Mouse (Mus musculus) kidney, adult 18-20 months (tissue): ENCODE measurements around the gene Prkag2.
"Not testable (repeated sequence)": the region's sequence is repeated elsewhere in the genome, so short reads cannot be mapped to it uniquely, and the experiment has no call there.

Experiments
- DNase-seq: peaks from one replicate; pipeline ENCODE4 v3.0.0; 2021

Prkag2 gene

DNA sequence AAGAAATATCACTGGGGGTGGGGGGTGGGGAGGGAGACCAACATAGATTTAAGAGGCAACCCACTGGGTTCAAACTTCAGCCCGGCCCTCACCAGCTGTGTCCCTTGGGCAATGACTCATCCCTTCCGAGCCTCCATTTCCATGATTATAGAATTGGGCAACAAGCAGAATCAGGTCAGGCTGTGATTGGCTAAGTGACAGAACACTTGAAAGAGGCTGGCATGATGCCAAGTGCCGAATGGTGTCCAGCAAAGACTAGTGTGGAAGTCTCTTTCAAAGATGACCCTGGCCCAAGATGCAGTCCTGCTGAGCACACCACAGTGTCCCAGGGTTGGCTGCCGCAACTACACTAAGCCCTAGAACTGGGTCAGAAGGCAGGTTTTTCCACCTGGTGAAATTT is 14.2 kb downstream of the Prkag2 start:
- DNase-seq = peak; percentile 55

- no peak for DNase-seq
Measured at GRCm38 (mm10) chr5:25085170-25085569, 15.3 kb downstream of the Prkag2 start.

- DNase-seq = no peak
Measured at GRCm38 (mm10) chr5:25083816-25084215, 16.6 kb downstream of the Prkag2 start.

DNA sequence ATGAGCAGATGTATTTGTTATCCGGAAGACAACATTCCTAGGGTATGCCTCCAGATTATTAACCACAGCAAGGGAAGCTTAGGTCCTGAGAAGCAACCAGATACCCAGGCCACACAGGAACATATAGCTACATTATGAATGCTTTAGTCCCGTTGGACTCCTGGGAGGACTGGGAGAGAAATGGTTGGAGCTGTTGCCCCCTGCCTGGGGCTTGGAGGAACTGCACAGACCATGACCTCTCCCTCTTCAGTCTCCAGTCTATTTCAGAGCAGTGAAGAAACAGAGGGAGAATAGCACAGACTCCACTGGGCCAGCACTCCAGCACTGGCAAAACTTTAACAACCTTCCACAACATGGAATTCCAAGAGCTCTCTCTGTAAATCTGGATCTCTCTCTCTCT is 17.9 kb downstream of the Prkag2 start:
- no peak for DNase-seq

- DNase-seq = no peak
Measured at GRCm38 (mm10) chr5:25081545-25081944, 18.9 kb downstream of the Prkag2 start.

DNA sequence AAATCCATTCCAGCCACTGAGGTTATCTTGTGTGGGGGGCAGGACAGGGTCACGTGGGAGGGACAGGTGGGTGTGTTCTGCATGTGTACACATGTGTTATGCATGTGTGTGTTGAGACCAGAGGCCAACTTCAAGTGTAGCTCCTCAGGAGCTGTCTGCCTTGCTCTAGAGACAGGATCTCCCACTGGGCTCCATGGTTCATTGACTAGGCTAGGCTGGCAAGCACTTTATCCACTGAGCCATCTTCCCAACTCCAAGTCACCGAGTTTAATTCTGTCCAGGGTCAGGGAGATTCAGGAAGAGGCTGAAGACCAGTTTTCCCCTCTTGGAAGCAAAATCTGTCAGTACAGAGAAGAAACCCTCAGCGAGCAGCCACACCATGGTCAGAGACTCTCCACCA is 19.4 kb downstream of the Prkag2 start:
- no peak for DNase-seq

DNA sequence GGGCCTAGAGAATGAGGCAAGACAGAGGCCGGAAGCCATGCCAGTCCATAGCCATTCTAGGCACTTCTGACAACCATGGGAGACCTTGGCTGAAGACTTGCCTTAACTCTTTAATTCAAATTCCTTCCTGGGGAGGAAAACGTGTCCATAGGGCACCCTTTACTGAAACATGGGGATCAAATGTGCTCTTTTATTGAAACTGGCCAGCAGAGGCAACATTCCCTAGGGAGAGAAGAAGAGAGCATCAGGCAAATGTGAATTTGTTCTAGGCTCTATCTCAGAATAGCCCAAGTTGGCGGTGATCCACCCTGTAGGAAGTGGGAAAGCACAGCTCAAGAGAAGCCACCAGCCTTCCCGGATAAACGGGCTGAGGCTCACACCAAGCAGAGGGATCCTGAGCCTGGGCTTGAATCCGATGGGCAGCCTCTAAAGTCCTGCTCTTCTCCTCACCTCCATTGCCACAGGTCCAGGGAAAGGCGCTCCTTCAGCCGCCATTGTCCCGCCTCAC is 19.9 kb downstream of the Prkag2 start:
- no peak for DNase-seq

DNA sequence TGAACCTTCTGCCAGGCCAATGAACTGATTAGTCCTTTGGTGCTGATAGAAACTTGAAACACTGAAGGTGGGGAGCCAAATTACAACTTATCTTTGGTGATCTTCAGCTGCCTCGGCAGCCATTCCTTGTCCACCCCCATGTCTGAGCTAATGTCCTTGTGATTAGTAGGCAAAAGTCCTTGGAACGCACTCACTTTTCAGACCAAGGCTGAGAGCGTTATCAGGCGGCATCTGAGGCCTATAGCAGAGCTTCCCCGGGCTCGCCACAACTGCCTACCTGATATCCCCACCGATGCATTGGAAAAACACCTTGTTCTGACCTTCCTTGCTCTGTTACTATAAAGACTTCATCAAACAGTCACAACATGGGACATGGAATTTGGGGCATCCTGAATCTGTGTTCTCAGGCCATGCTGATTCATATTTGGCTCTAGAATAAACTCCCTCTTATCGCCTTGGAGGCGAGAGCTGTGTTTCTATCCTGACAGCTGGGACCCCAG is 20.6 kb downstream of the Prkag2 start:
- no peak for DNase-seq

GRCm38 (mm10) chr5:25077873-25078651 is 22.4 kb downstream of the Prkag2 start:
- DNase-seq = no peak

GRCm38 (mm10) chr5:25077258-25077657 is 23.2 kb downstream of the Prkag2 start:
- DNase-seq = not testable (repeated sequence)

- DNase-seq = no peak
Measured at GRCm38 (mm10) chr5:25075623-25076022, 24.8 kb downstream of the Prkag2 start.

DNA sequence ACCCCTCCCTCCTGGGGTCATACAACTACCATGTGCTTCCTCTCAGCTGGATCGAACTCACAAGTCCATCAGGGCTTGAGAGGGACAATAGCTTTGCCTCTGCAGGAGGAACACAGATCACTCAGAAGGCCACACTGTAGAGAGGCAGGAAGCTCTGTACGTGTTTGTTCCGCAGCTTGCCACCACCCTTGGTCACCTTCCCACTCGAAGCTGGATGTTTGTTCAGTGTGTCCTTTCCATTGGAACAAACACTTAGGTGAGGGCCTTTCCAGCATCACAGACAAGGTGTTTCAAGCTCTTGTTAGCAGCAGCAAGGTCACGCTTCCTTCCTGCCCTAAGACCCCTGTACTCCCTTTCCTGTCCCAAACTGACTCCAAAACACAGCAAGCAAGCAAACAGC is 30.6 kb downstream of the Prkag2 start:
- no peak for DNase-seq

GRCm38 (mm10) chr5:25067122-25067521 is 33.3 kb downstream of the Prkag2 start:
- DNase-seq = peak; percentile 71

DNA sequence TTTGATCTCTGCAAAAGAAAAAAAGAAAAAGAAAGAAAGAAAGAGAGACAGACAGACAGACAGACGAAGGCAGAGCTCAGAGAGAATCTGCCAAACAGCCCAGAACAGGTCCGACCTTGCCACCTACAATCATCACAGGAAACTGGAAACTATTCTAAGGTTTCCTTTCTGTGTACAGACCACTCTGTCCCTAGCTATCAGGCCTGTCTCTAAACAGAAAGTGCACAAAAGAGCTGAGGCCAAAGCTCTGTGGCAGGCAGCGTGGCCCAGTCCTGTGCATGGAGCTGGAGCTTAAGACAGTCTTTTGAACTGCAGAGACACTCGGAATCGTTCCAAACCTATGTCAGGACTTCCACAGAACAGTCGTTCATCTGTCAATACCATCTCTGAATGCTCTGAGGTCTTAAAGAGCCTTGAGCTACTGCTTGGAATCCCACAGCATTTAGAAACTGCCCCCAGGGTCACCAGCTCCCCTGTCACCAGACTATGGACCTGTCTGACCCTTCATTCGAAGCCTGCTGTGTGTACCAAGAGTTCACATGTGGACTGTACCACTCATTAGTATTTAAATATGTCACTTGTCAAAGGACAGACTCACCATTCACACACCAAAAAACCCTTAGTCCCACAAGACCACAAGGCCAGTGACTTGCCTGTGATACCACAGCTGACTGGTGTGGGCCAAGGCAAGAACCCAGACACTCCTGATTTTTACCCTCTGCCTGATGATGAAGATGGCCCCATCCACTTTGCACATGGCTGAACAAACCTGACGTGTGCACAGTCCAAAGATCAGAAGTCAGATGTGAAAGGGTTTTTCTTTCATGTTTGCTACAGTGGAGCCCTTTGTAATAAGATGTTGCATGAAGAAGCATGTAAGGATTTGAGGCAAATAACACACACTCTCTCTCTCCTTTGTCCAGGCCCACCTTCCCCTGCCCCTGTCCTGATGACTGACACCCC is 35.9 kb downstream of the Prkag2 start:
- peak; percentile 35 for DNase-seq

- DNase-seq = no peak
Measured at GRCm38 (mm10) chr5:25062506-25063132, 37.8 kb downstream of the Prkag2 start.

- DNase-seq = no peak
Measured at GRCm38 (mm10) chr5:25058853-25059741, 41.3 kb downstream of the Prkag2 start.

DNA sequence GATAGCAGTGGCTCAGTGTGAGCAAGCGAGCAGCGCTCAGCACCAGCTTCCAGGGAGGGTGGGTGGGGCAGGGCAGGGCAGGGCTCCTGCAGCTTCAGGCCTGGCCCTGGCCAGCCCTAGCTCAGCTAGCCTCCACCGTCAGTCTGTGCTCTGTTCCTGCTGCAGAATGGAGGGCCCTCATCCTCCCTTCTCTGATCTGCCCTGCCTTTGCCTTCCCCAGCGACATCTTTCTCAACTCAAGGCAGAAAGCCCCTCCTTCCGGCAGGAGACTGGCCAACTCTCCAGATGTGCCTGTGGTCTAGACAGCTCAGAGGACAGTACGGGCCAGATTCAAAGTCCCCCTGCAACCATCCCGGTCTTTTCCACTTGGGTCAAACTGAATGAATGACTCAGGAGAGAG is 42.0 kb downstream of the Prkag2 start:
- DNase-seq = no peak

DNA sequence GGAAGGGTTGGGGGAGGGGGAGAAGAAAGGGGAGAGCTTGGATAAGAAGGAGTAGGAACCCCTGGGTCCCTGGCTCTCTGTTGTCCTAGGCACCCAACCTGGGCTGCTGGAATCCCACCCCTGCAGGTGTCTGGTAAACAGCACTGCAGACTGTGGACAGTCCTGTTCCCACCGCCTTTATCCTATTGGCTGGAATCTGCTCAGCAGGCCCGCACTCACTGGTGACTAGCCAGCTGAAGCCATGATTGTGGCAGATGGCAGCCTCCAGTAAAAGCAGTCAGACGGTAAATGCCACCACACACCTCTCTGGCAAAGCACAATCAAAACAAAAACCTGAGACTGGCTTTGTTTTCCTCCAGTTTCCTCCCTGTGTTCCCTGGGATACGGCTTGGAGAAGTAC is 45.2 kb downstream of the Prkag2 start:
- DNase-seq = no peak

DNA sequence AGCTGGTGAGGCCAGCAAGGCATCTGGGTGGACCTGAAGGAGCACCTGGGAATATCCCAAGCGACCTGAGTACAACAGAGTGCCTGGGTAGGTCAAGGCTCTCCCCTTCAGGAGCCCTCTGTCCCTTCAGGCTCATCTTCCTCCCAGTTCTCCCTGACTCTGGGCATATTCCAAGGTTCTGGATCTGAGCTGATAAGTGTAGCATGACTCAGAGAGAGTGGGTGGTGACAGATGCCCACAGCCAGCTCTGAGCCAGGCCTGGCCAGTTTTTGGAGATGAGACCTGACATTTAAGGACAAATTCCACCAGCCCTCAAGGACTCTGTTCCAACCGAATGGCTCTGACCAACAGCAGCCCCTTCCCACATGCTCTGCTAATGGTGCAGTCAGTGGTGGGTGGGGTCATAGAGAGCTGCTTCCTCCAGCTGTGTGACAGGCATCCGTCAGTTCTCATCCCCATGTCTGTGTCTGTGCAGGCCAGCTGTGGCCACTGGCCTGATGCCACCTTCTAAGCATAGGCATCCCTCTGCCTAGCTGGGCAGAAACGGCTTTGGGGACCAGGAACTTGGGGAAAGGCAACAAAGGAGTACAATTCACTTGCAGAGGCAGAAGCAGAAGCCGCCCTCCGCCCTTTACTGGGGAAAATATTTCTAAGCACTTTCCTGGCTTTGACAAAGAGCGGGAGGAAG is 46.3 kb downstream of the Prkag2 start:
- DNase-seq = no peak

- DNase-seq = no peak
Measured at GRCm38 (mm10) chr5:25050827-25051226, 49.6 kb downstream of the Prkag2 start.

- no peak for DNase-seq
Measured at GRCm38 (mm10) chr5:25047670-25048069, 52.8 kb downstream of the Prkag2 start.
